Mouse (Mus musculus) neural tube, embryonic 14.5 days (tissue): ENCODE results near the gene Ccl7. TPM values are rescaled to one million over a fixed set of nuclear protein-coding genes. Genes with fewer than 3 reads are reported as not detected.

Source experiments
- ATAC-seq: fragments of 200-750 bp; cut with Nextera tagmentation; 2 replicates; pipeline ENCODE4 v1.8.0; 2017; ENCODE audit warnings: low read depth, mild to moderate bottlenecking, moderate TSS enrichment, moderate library complexity
- H3K27ac ChIP-seq: fragments of 300-500 bp; sonication (generic); 2 replicates; pipeline ENCODE4 v1.5.1; 2014; ENCODE audit warnings: low read depth, mild to moderate bottlenecking, control low read depth, low read length, moderate library complexity, mixed read lengths
- H3K27me3 ChIP-seq: fragments of 300-500 bp; sonication (generic); 2 replicates; pipeline ENCODE4 v1.6.1; 2014; ENCODE audit warnings: low read length; ENCODE audit not compliant: control insufficient read depth, insufficient read depth
- H3K36me3 ChIP-seq: fragments of 300-500 bp; sonication (generic); 2 replicates; pipeline ENCODE4 v1.6.1; 2014; ENCODE audit warnings: low read length, mixed read lengths; ENCODE audit not compliant: control insufficient read depth, insufficient read depth
- H3K4me1 ChIP-seq: fragments of 300-500 bp; sonication (generic); 2 replicates; pipeline ENCODE4 v1.6.1; 2014; ENCODE audit warnings: low read length; ENCODE audit not compliant: control insufficient read depth, insufficient read depth
- H3K4me2 ChIP-seq: fragments of 300-500 bp; sonication (generic); 2 replicates; pipeline ENCODE4 v1.6.1; 2014; ENCODE audit warnings: mild to moderate bottlenecking, low read depth, low read length, control low read depth
- H3K4me3 ChIP-seq: fragments of 300-500 bp; sonication (generic); 2 replicates; pipeline ENCODE4 v1.5.1; 2014; ENCODE audit warnings: low read depth, low read length, control low read depth, mixed read lengths
- H3K9ac ChIP-seq: fragments of 300-500 bp; sonication (generic); replicated peaks from 2 replicates; pipeline ENCODE4 v1.6.1; 2014; ENCODE audit warnings: low read depth, mild to moderate bottlenecking, control low read depth, low read length, mixed read lengths
- H3K9me3 ChIP-seq: fragments of 300-500 bp; sonication (generic); 2 replicates; pipeline ENCODE4 v1.6.1; 2016; ENCODE audit warnings: low read length; ENCODE audit not compliant: control insufficient read depth
- WGBS: fragments of 180-500 bp; shearing (Covaris S2); extraction: QIAGEN DNeasy Blood & Tissue Kit; methylation state at CpG from one replicate; pipeline ENCODE4 v1.1.7; 2014; 5-methylcytosine and 5-hydroxymethylcytosine counted together
- polyA plus RNA-seq: library from polyadenylated mRNA; unstranded; fragments of >200 nt; fragmentation: Nextera tagmentation; extraction: Ambion mirVana; gene quantifications from 2 replicates; pipeline ENCODE4 v1.2.1, GENCODE M21; 2014

Gene Ccl7
- polyA plus RNA-seq, 1 experiment from 2014 or later = 0.98 TPM

DNA sequence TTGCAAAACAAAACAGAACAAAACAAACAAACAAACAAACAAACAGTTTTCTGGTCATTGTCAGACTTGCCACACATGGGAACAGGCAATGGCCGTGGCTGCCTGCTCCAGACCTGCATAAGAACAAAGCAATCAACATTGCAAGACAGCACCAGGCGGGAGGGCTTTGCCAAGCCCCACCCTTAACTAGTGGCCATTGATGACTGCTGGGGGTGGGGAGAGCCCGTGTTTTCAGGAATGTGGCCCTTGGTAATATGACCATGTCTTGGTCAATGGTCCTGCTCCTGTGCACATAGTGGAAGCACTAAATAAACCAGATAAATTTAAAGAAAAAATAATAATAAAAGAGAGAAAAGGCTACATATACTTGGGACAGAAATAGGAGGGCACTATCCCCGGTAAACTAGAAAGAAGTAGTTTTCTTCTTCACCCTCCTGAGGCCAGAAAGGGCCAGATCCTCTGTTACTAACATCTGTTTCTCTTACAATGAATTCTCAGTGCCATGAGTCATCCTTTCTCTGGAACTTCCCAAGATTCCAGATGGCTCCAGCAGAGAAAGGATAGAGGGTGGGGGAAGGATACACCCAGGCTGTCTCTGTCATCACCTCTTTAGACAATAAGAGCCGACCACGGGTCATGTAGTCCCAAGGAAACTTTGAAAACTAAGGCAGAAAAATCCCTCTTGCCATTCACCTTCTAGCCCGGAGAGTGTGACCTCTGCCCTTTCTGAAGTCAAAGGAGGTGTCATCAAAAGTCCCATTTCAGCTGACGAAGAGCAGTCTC, 33.9 kb upstream of the Ccl7 start:
- no peaks in the 10 kb centered on the region for H3K27me3 ChIP-seq
- H3K4me3 ChIP-seq = no peak overlapping the region
- WGBS = 64% methylated on average over 8 of the region's 8 CpGs
- H3K4me1 ChIP-seq = no peaks in the 10 kb centered on the region
- no peak overlapping the region for H3K27ac ChIP-seq
- H3K9me3 ChIP-seq = no peaks in the 10 kb centered on the region
- H3K4me2 ChIP-seq = no peak overlapping the region
- H3K9ac ChIP-seq = no peak overlapping the region
- H3K36me3 ChIP-seq = no peaks in the 10 kb centered on the region
- no peak for ATAC-seq

DNA sequence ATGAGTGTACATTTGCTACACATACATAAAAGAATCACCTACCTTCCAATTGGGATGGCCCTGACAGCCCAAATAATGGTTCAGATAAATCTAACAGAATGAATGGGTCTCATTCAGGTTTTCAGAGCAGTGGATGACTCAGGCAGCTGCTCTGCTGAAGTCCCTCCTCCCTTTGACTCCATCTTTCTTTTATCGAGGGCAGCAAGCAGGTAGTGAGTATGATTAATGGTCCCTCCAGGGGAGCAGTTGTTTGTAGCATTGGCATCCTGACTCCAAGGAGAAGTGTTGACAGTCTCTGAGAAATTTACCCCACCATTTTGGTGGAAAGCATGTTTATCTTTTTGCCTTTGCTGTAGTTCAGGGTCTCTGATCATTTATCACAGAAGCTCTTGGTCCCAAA, 31.8 kb upstream of the Ccl7 start:
- ATAC-seq = no peak
- no peak overlapping the region for H3K27ac ChIP-seq
- WGBS = 32% methylated on average over 1 of the region's 1 CpGs

DNA sequence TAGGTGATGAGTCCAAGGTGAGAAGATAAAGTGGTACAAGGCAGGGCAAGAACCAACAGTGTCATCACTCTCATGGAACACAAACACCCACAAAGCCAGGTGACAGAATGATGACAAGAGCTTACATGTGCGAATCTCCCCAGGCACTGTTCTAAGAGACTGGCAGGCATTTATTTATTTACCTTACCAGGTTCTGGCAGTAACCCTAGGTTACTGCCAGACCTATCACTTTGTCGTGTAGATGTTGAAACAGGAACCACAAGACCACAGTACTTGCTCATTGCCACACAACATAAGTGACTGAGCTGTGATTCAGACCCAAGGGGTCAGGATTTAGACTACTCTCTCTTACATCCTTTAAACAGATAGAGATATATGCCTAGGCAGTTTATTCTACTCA, 30.4 kb upstream of the Ccl7 start:
- Histone ChIP-seq H3K27me3 (no peaks in the 10 kb centered on the region), H3K9ac (no peak overlapping the region), H3K36me3 (no peaks in the 10 kb centered on the region), H3K27ac (no peak overlapping the region), H3K9me3 (no peaks in the 10 kb centered on the region), H3K4me2 (no peak overlapping the region), H3K4me1 (no peaks in the 10 kb centered on the region), H3K4me3 (no peak overlapping the region)
- no peak for ATAC-seq
- 73% methylated on average over 2 of the region's 2 CpGs for WGBS

More for the DNA sequence above, 31.8 kb upstream of the Ccl7 start:
- H3K4me3 ChIP-seq = no peak overlapping the region
- no peaks in the 10 kb centered on the region for H3K36me3 ChIP-seq
- H3K9me3 ChIP-seq = no peaks in the 10 kb centered on the region
- no peak overlapping the region for H3K9ac ChIP-seq
- no peak overlapping the region for H3K4me2 ChIP-seq
- H3K4me1 ChIP-seq = no peaks in the 10 kb centered on the region
- H3K27me3 ChIP-seq = no peaks in the 10 kb centered on the region

DNA sequence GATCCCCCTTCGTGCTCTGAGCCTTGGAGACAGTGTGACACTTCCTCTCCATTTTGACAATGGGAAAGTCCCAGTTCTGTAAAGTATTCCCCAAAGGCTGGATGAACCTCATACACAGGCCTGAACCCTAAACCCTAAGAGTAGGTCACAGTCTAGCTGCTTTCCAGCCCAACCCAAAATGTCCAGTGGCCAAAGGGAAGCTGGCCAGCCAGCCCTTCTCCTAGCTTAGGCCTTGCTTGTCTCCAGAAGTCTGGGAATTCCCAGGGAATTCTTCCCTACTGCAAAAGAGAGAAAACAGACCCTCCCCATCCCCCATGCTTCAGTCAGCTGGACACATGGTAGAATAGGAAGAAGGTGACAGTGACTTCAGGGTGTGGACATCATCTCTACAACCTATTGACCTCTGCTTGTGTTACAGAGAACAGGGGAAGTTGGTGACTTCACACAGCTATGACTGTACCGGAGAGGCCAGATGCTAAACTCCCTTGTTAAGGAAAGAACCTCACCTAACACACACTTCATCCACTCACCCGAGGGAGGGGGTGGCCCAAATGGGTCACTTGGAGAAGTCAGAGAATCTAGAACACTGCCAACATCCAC, 29.2 kb upstream of the Ccl7 start:
- no peak overlapping the region for H3K27ac ChIP-seq
- 85% methylated on average over 3 of the region's 3 CpGs for WGBS
- no peak overlapping the region for H3K9ac ChIP-seq
- no peaks in the 10 kb centered on the region for H3K27me3 ChIP-seq
- H3K9me3 ChIP-seq = no peaks in the 10 kb centered on the region
- no peaks in the 10 kb centered on the region for H3K4me1 ChIP-seq
- H3K4me2 ChIP-seq = no peak overlapping the region
- no peaks in the 10 kb centered on the region for H3K36me3 ChIP-seq
- no peak for ATAC-seq
- no peak overlapping the region for H3K4me3 ChIP-seq

DNA sequence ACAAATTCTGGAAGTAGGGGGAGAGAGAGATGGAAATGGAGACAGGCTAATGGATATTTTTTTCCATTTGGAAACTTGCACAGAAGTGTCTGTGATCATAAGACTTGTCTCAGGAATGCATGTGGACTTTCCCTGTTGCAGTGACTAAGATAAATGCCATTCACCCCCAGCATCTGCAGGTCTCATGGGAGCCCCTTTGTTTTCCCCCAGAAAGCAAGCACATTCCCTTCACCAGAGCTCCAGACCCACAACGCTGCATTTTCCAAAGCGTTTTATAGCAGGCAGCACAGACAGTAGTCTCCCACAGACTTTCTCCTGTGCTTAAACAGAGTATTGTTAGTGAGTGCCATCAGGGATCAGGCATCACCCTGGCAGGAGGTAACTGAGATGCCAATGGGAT, 26.1 kb upstream of the Ccl7 start:
- H3K27me3 ChIP-seq = no peaks in the 10 kb centered on the region
- no peak for ATAC-seq
- no peaks in the 10 kb centered on the region for H3K4me1 ChIP-seq
- H3K9ac ChIP-seq = no peak overlapping the region
- no peak overlapping the region for H3K4me2 ChIP-seq
- no peaks in the 10 kb centered on the region for H3K36me3 ChIP-seq
- 12% methylated on average over 2 of the region's 2 CpGs for WGBS
- H3K4me3 ChIP-seq = no peak overlapping the region
- no peak overlapping the region for H3K27ac ChIP-seq
- H3K9me3 ChIP-seq = no peaks in the 10 kb centered on the region

DNA sequence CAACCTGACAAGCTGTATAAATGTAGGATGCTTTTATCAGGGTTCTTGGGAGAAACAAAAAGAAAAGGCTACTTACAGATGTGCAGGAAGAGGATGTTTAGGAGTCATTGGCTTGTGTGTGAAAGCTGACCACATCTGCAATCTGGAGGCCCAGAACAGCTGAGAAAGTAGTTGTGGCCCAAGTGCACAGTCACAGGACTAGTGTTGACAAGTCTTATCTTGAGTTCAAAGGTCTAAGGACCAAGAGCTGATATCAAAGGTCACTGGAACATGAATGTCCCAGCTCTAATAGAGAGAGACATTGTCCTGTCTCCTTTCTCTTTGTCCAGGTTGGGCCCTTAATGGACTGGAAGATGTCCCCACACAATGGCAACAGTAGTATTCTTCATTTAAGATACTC, 25.7 kb upstream of the Ccl7 start:
- no peak for ATAC-seq
- no peaks in the 10 kb centered on the region for H3K9me3 ChIP-seq
- no peak overlapping the region for H3K9ac ChIP-seq
- H3K4me2 ChIP-seq = no peak overlapping the region
- H3K27me3 ChIP-seq = no peaks in the 10 kb centered on the region
- H3K4me1 ChIP-seq = no peaks in the 10 kb centered on the region
- H3K27ac ChIP-seq = no peak overlapping the region
- H3K36me3 ChIP-seq = no peaks in the 10 kb centered on the region
- H3K4me3 ChIP-seq = no peak overlapping the region

DNA sequence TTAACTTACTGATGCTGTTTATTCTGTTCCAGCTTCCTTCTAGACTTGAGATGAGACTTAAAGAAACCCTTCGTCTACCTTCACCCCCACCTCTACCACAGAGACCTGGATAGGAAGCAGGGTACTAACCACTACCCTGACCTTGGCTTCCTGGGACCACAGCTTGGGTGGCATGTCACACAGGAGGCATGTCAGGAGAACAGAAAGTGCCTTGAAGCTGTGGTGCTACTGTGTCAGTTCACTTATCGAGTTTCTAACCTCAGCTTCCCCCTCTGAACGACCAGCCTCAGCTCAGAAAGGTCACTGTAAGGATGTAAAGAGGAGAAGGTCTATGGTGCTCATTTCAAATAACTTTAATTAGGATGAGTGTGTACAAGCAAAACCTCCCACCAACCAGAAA, 24.1 kb upstream of the Ccl7 start:
- WGBS = 75% methylated on average over 3 of the region's 3 CpGs
- no peak for ATAC-seq
- no peak overlapping the region for H3K4me2 ChIP-seq

DNA sequence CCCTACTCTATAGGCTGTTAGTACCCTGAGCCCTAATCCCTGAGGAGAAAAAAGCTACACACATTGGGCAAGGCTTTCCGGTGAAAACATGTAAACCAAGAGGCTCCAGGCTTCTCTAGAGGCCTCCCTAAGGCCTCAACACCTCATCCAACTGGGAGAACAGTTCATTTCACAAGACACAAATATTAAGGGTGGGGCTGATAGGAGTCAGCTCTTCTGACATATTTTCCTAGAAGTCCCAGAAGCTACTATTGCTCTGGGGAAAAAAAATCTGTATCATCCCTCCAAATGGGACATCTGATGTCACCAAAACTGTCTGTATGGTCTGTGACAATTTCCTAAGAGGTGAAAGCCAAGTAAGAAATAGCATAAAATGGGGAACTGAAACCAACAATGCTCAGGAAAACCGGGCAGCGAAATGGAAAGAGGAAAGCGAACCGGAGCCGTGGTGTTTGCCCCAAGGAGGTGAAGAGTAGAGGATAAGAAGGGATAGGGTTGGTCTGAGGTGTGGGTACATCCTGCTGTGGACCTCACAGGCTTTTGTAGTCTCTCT, 22.9 kb upstream of the Ccl7 start:
- H3K27me3 ChIP-seq = no peaks in the 10 kb centered on the region
- H3K4me2 ChIP-seq = no peak overlapping the region
- no peak for ATAC-seq
- H3K36me3 ChIP-seq = no peaks in the 10 kb centered on the region
- WGBS = 97% methylated on average over 6 of the region's 6 CpGs
- H3K9ac ChIP-seq = no peak overlapping the region
- no peaks in the 10 kb centered on the region for H3K4me1 ChIP-seq
- H3K9me3 ChIP-seq = no peaks in the 10 kb centered on the region
- no peak overlapping the region for H3K4me3 ChIP-seq
- no peak overlapping the region for H3K27ac ChIP-seq

More for the DNA sequence above, 24.1 kb upstream of the Ccl7 start:
- H3K27ac ChIP-seq = no peak overlapping the region
- no peaks in the 10 kb centered on the region for H3K4me1 ChIP-seq
- no peak overlapping the region for H3K9ac ChIP-seq
- H3K27me3 ChIP-seq = no peaks in the 10 kb centered on the region
- H3K9me3 ChIP-seq = no peaks in the 10 kb centered on the region
- no peaks in the 10 kb centered on the region for H3K36me3 ChIP-seq
- no peak overlapping the region for H3K4me3 ChIP-seq

DNA sequence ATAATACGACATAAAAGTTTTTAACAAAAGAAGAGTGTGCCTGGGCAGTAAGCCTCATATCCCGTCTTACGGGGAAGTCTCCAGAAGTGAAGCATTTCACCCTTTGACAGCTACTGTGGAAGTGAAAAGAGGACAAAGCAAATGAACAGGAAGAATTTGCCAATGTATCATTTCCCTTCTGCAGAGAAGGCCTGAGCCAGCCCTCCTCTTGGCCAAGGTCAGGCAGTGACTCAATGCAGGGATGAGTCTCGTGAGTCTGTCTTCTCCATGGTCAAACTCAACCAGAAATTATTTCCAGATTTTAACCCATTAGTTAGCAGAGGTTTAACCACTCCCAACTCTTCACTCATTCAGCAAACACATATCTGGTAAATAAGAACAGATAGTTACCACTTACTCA, 21.7 kb upstream of the Ccl7 start:
- Histone ChIP-seq H3K4me2 (no peak overlapping the region), H3K4me3 (no peak overlapping the region), H3K4me1 (no peaks in the 10 kb centered on the region), H3K27me3 (no peaks in the 10 kb centered on the region), H3K27ac (no peak overlapping the region), H3K9me3 (no peaks in the 10 kb centered on the region), H3K36me3 (no peaks in the 10 kb centered on the region), H3K9ac (no peak overlapping the region)
- 87% methylated on average over 4 of the region's 4 CpGs for WGBS
- ATAC-seq = no peak
